Mouse (Mus musculus) frontal cortex, adult (tissue): ENCODE results near the gene Gm2163.
"Not testable (repeated sequence)": the region's sequence is repeated elsewhere in the genome, so short reads cannot be mapped to it uniquely, and the experiment has no call there.

Experiments used
- ATAC-seq: cut with Nextera tagmentation; 2 replicates; pipeline ENCODE4 v1.9.2; 2017; ENCODE audit warnings: mild to moderate bottlenecking, moderate library complexity, mixed read lengths; ENCODE audit not compliant: low TSS enrichment

Gene Gm2163

DNA sequence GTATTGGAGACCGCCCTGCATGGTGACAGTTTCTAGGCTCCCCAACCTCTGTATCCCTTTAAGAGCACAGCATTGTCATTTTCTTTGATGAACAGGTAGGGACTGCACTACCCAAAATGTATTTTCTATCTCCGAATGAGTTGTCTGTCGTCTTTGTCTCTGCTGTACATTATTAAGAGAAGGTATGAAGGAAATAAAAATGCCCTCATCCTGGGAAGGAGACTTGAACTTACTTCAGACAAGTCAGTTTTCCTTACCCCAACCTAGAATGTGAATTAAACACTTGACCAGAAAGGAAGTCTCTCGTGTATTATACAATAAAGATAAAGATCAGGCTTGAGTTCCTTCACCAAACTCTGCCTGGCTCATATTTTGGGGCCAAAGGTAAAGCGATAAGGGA lies at the start of gene Gm2163:
Gene Gm2163 (plus strand): TSS at position 301 of the 400 bp plus-strand sequence.
- ATAC-seq, result not testable (repeated sequence)

- not testable (repeated sequence) for ATAC-seq
Observed at GRCm38 (mm10) chr4:42439078-42439477, 27.5 kb upstream of the Gm2163 start, which contains the start of gene Gm21586. Gene Gm21586 (plus strand): TSS chr4:42439378.

DNA sequence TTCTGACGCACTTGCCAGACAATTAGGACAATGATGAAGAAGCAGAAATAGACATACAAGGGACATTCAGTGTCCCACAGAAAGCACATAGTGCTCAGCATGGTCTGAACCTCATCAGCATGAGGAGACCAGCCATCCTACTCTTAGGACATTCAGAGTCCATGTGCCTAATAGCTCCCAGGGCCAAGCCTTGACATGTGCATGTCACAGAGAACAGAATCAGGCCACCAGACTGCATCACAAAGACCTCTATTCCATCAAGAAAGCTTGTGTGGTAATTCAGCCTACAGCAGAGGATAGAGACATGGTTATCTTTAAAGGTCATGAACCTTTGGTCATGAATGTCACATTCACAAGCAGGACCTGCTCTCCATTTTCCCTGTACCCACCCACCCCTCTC lies 61.5 kb downstream of the Gm2163 start, which contains the start of gene Fam205a2:
Gene Fam205a2 (minus strand): TSS at position 101 of the 400 bp plus-strand sequence.
- not testable (repeated sequence) for ATAC-seq

- ATAC-seq, result not testable (repeated sequence)
Observed at GRCm38 (mm10) chr4:42611895-42612294, 145.3 kb downstream of the Gm2163 start, which contains the start of gene Gm10591. Gene Gm10591 (plus strand): TSS chr4:42612195.

DNA sequence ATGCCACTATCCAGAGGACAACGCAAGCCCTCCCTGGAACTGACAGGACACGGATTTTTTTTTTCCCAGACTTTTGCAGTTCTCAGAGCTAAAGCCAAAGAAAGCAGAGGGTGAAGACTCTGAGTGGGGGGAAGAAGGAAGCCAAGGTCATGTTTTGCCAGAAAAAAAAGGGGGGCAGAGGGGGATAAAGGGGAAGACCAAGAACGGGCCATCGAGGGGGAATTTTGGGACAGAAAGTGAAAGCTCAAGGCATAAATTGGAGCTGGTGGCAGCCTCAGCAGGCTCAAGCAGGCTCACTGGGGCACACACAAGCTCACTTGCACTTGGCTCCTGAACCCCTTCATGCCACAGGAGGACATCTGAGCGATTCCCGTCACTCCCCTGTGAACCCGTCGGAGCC lies 162.9 kb downstream of the Gm2163 start, which contains the start of gene Gm2564:
Gene Gm2564 (plus strand): TSS at position 301 of the 400 bp plus-strand sequence.
- ATAC-seq, result not testable (repeated sequence)
